Mouse (Mus musculus): ENCODE results near the gene Nat8f6. TPM values are rescaled to one million over a fixed set of nuclear protein-coding genes. Genes with fewer than 3 reads are reported as not detected.
"Not testable (repeated sequence)": the region's sequence is repeated elsewhere in the genome, so short reads cannot be mapped to it uniquely, and the experiment has no call there.

Nat8f6 gene
- polyA plus RNA-seq (2014; fragmentation: Nextera tagmentation; extraction: Ambion mirVana) = not detected in 2 replicates

- Histone ChIP-seq H3K36me3 (ENCODE audit: control insufficient read depth, insufficient read depth, low read length) (no peaks in the 10 kb centered on the region), H3K4me3 (ENCODE audit: low read length) (no peak within 1 kb of the TSS), H3K4me1 (ENCODE audit: control insufficient read depth, insufficient read depth, low read length) (no peaks in the 10 kb centered on the region), H3K9ac (ENCODE audit: low read depth, low read length) (no peak within 1 kb of the TSS), H3K27me3 (ENCODE audit: control insufficient read depth, insufficient read depth, low read length) (no peaks in the 10 kb centered on the region), H3K4me2 (replicated peaks; ENCODE audit: low read depth, low read length) (no peak within 1 kb of the TSS), H3K27ac (ENCODE audit: low read depth, low read length) (no peak within 1 kb of the TSS), H3K9me3 (ENCODE audit: control insufficient read depth, low read length) (no peaks in the 10 kb centered on the region)
- no peak for ATAC-seq (ENCODE audit: low FRiP score, low TSS enrichment)
- WGBS = 89% methylated on average over 5 of the region's 5 CpGs
Observed at GRCm38 (mm10) chr6:85820837-85821236, at the start of gene Nat8f6, which contains the start of gene Nat8f5. TSS of gene Nat8f6 (minus strand) at chr6:85820954. TSS of gene Nat8f5 (minus strand) at chr6:85820972.

- not testable (repeated sequence) for H3K4me2 ChIP-seq (replicated peaks; ENCODE audit: low read depth, low read length); H3K9ac ChIP-seq (ENCODE audit: low read depth, low read length); ATAC-seq (ENCODE audit: low FRiP score, low TSS enrichment); H3K4me1 ChIP-seq (ENCODE audit: control insufficient read depth, insufficient read depth, low read length); H3K27me3 ChIP-seq (ENCODE audit: control insufficient read depth, insufficient read depth, low read length); H3K27ac ChIP-seq (ENCODE audit: low read depth, low read length); H3K9me3 ChIP-seq (ENCODE audit: control insufficient read depth, low read length); H3K36me3 ChIP-seq (ENCODE audit: control insufficient read depth, insufficient read depth, low read length); H3K4me3 ChIP-seq (ENCODE audit: low read length)
- WGBS = 58% methylated on average over 5 of the region's 5 CpGs
Observed at GRCm38 (mm10) chr6:85869006-85869405, 48.3 kb upstream of the Nat8f6 start, which contains the start of gene Nat8f2. TSS of gene Nat8f2 (minus strand) at chr6:85869158.

GRCm38 (mm10) chr6:85867726-85868690, 47.3 kb upstream of the Nat8f6 start:
- H3K9ac ChIP-seq (ENCODE audit: low read depth, low read length) = no peak overlapping the region
- H3K36me3 ChIP-seq (ENCODE audit: control insufficient read depth, insufficient read depth, low read length) = no peaks in the 10 kb centered on the region
- no peak overlapping the region for H3K27ac ChIP-seq (ENCODE audit: low read depth, low read length)
- 59% methylated on average over 8 of the region's 8 CpGs for WGBS
- no peak overlapping the region for H3K4me3 ChIP-seq (ENCODE audit: low read length)
- H3K9me3 ChIP-seq (ENCODE audit: control insufficient read depth, low read length) = no peaks in the 10 kb centered on the region
- H3K4me1 ChIP-seq (ENCODE audit: control insufficient read depth, insufficient read depth, low read length) = no peaks in the 10 kb centered on the region
- no peaks in the 10 kb centered on the region for H3K27me3 ChIP-seq (ENCODE audit: control insufficient read depth, insufficient read depth, low read length)
- H3K4me2 ChIP-seq (replicated peaks; ENCODE audit: low read depth, low read length) = no peak overlapping the region
- ATAC-seq (ENCODE audit: low FRiP score, low TSS enrichment) = no peak; the same call in 1 of the 2 replicates

DNA sequence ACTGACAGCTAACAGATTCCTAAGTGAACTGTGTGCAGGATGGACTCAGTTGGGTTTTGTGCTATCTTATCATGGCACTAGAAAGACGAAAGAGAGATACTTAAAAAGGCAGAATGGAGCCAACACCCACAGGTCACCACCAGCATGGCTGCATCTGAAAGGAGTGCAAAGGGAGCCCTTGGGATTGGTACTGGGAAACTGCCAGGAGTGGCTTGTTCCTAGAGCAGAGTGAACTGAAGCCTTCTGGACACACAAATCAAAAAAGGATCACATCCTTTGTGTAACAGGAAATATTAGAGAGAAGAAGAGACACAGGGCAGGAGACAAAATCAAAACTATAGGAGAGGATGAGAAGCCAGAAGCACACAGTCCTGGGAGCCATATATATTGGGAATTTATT, 46.2 kb upstream of the Nat8f6 start:
- H3K27ac ChIP-seq (ENCODE audit: low read depth, low read length); H3K27me3 ChIP-seq (ENCODE audit: control insufficient read depth, insufficient read depth, low read length); H3K4me3 ChIP-seq (ENCODE audit: low read length); H3K36me3 ChIP-seq (ENCODE audit: control insufficient read depth, insufficient read depth, low read length); H3K9me3 ChIP-seq (ENCODE audit: control insufficient read depth, low read length); H3K4me2 ChIP-seq (replicated peaks; ENCODE audit: low read depth, low read length); ATAC-seq (ENCODE audit: low FRiP score, low TSS enrichment); H3K4me1 ChIP-seq (ENCODE audit: control insufficient read depth, insufficient read depth, low read length); H3K9ac ChIP-seq (ENCODE audit: low read depth, low read length): not testable (repeated sequence)
- 54% methylated on average over 1 of the region's 1 CpGs for WGBS

DNA sequence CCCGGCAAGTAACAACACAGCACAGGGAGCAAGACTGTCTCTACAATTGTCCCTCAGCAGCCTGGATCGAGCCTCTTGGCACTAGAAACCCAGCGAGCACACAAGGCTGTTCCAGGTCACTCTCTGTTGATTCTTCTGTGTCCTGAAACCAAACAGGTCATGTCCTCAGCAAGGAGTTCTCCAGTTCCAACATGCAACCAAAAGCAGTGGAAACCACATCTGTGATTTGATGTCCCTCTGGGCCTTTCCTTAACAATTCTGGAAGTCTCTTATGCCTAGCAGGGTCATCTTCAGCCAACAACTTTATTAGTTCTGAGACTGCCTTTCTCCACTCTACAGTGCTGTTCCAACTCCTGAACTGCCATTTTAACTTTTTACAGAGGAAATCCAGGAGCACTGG, 45.4 kb upstream of the Nat8f6 start:
- not testable (repeated sequence) for H3K4me3 ChIP-seq (ENCODE audit: low read length); ATAC-seq (ENCODE audit: low FRiP score, low TSS enrichment); H3K27ac ChIP-seq (ENCODE audit: low read depth, low read length); H3K4me1 ChIP-seq (ENCODE audit: control insufficient read depth, insufficient read depth, low read length); H3K9ac ChIP-seq (ENCODE audit: low read depth, low read length); H3K4me2 ChIP-seq (replicated peaks; ENCODE audit: low read depth, low read length); H3K36me3 ChIP-seq (ENCODE audit: control insufficient read depth, insufficient read depth, low read length); H3K9me3 ChIP-seq (ENCODE audit: control insufficient read depth, low read length); H3K27me3 ChIP-seq (ENCODE audit: control insufficient read depth, insufficient read depth, low read length)
- WGBS = 85% methylated on average over 3 of the region's 3 CpGs

GRCm38 (mm10) chr6:85864900-85865639, 44.3 kb upstream of the Nat8f6 start:
- H3K9ac ChIP-seq (ENCODE audit: low read depth, low read length); H3K4me3 ChIP-seq (ENCODE audit: low read length); H3K36me3 ChIP-seq (ENCODE audit: control insufficient read depth, insufficient read depth, low read length); H3K4me1 ChIP-seq (ENCODE audit: control insufficient read depth, insufficient read depth, low read length); ATAC-seq (ENCODE audit: low FRiP score, low TSS enrichment); H3K4me2 ChIP-seq (replicated peaks; ENCODE audit: low read depth, low read length); H3K27ac ChIP-seq (ENCODE audit: low read depth, low read length); H3K27me3 ChIP-seq (ENCODE audit: control insufficient read depth, insufficient read depth, low read length); H3K9me3 ChIP-seq (ENCODE audit: control insufficient read depth, low read length): not testable (repeated sequence)
- WGBS = 73% methylated on average over 5 of the region's 7 CpGs

DNA sequence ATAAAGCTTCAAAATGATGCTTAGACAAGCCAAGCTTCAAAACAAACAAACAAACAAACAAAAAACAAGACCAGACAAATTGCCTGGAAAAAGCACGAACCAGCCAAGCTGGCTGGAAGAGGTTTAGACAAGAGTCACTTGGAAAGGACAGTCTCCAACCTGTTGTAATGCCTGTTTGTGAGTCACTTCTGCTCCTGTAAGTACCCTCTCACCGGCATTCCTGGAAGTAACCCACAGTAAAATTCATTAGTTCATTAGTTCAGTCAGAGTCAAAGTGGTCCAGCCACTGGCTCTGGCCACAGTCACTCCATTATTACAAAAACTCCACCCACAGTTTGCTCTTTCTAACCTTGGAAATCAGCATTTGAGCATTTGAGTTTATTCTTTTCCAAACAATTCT, 43.1 kb upstream of the Nat8f6 start:
- no peak overlapping the region for H3K4me2 ChIP-seq (replicated peaks; ENCODE audit: low read depth, low read length)
- no peaks in the 10 kb centered on the region for H3K36me3 ChIP-seq (ENCODE audit: control insufficient read depth, insufficient read depth, low read length)
- 90% methylated on average over 2 of the region's 2 CpGs for WGBS
- H3K9me3 ChIP-seq (ENCODE audit: control insufficient read depth, low read length) = no peaks in the 10 kb centered on the region
- H3K4me1 ChIP-seq (ENCODE audit: control insufficient read depth, insufficient read depth, low read length) = no peaks in the 10 kb centered on the region
- no peak for ATAC-seq (ENCODE audit: low FRiP score, low TSS enrichment)
- no peak overlapping the region for H3K9ac ChIP-seq (ENCODE audit: low read depth, low read length)
- no peak overlapping the region for H3K4me3 ChIP-seq (ENCODE audit: low read length)
- no peaks in the 10 kb centered on the region for H3K27me3 ChIP-seq (ENCODE audit: control insufficient read depth, insufficient read depth, low read length)
- H3K27ac ChIP-seq (ENCODE audit: low read depth, low read length) = no peak overlapping the region

DNA sequence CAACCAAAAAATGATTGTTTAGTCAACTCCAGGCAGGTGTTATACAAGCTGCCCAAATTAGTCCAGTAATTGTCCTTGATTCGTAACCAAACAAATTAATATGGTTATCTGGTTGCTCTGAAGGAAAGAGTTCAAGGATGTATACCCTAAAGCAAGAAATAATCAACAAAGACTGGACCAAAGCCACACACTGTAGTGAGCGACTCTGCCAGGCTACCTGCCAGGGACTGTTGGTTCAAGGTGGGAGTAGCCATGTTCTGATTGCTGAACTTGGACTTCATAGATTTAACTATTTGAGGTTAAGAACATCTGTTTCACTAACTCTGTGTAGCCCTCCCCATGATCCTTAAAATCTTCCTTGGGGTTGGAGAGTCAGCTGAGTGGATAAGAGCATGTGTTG, 42.4 kb upstream of the Nat8f6 start:
- Histone ChIP-seq H3K4me1 (ENCODE audit: control insufficient read depth, insufficient read depth, low read length) (no peaks in the 10 kb centered on the region), H3K27me3 (ENCODE audit: control insufficient read depth, insufficient read depth, low read length) (no peaks in the 10 kb centered on the region), H3K9me3 (ENCODE audit: control insufficient read depth, low read length) (no peaks in the 10 kb centered on the region), H3K27ac (ENCODE audit: low read depth, low read length) (no peak overlapping the region), H3K4me2 (replicated peaks; ENCODE audit: low read depth, low read length) (no peak overlapping the region), H3K4me3 (ENCODE audit: low read length) (no peak overlapping the region), H3K36me3 (ENCODE audit: control insufficient read depth, insufficient read depth, low read length) (no peaks in the 10 kb centered on the region), H3K9ac (ENCODE audit: low read depth, low read length) (no peak overlapping the region)
- 88% methylated on average over 2 of the region's 2 CpGs for WGBS
- no peak for ATAC-seq (ENCODE audit: low FRiP score, low TSS enrichment)

DNA sequence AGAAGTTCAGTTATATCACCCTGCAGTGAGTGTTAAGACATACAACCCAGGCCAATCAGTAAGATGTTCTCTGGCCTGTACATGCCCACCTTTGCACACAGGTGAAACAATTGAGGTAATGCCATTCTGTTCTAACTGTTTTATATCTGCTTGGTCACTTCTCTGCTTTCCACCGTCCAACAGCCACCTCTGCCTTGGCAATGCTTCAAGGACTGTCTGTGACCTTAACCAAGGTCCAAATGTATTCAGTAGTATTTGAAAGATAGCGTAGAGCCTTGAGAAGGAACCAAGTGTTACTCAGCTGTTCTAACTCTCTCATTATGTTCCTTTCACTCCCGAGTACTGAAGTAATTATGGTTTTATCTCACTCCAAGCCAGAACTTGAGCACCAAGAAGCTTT, 41.8 kb upstream of the Nat8f6 start:
- H3K4me2 ChIP-seq (replicated peaks; ENCODE audit: low read depth, low read length) = no peak overlapping the region
- no peaks in the 10 kb centered on the region for H3K27me3 ChIP-seq (ENCODE audit: control insufficient read depth, insufficient read depth, low read length)
- no peaks in the 10 kb centered on the region for H3K9me3 ChIP-seq (ENCODE audit: control insufficient read depth, low read length)
- 84% methylated on average over 3 of the region's 3 CpGs for WGBS
- H3K4me3 ChIP-seq (ENCODE audit: low read length) = no peak overlapping the region
- H3K4me1 ChIP-seq (ENCODE audit: control insufficient read depth, insufficient read depth, low read length) = no peaks in the 10 kb centered on the region
- no peaks in the 10 kb centered on the region for H3K36me3 ChIP-seq (ENCODE audit: control insufficient read depth, insufficient read depth, low read length)
- no peak for ATAC-seq (ENCODE audit: low FRiP score, low TSS enrichment)
- H3K9ac ChIP-seq (ENCODE audit: low read depth, low read length) = no peak overlapping the region
- H3K27ac ChIP-seq (ENCODE audit: low read depth, low read length) = no peak overlapping the region
